Mouse (Mus musculus) left cerebral cortex, adult 2 months (tissue): ENCODE results near the gene Ptprj. TPM values are rescaled to one million over a fixed set of nuclear protein-coding genes. Genes with fewer than 3 reads are reported as not detected.

ENCODE experiments used
- DNase-seq, 2 experiments: peaks; one replicate each; pipeline ENCODE4 v3.0.0; 2021 to 2022; ENCODE audit warnings: low spot score in 2 of 2, mixed read lengths in 1 of 2; ENCODE audit errors: extremely low spot score in 1 of 2
- H3K27ac ChIP-seq: fragments of 200-600 bp; 2 replicates; pipeline ENCODE4 v1.8.1; 2022
- H3K4me3 ChIP-seq: fragments of 200-600 bp; 2 replicates; pipeline ENCODE4 v1.8.1; 2022
- CTCF ChIP-seq: fragments of 200-600 bp; IDR thresholded peaks from 2 replicates; pipeline ENCODE4 v1.8.1; 2022; ENCODE audit warnings: antibody characterized with exemption, mild to moderate bottlenecking, moderate library complexity
- intact Hi-C: fragments of 180-260 bp; cut with DNase I; formaldehyde crosslinking; loops from one replicate; pipeline ENCODE4 v1.15.1; 2025
- total RNA-seq, 2 experiments: library from RNA; stranded (reverse); gene quantifications; 2 replicates each; pipeline ENCODE4 v1.2.3; 2021

The Ptprj gene
- total RNA-seq, 2 experiments from 2014 or later: 114 to 117 TPM

DNA sequence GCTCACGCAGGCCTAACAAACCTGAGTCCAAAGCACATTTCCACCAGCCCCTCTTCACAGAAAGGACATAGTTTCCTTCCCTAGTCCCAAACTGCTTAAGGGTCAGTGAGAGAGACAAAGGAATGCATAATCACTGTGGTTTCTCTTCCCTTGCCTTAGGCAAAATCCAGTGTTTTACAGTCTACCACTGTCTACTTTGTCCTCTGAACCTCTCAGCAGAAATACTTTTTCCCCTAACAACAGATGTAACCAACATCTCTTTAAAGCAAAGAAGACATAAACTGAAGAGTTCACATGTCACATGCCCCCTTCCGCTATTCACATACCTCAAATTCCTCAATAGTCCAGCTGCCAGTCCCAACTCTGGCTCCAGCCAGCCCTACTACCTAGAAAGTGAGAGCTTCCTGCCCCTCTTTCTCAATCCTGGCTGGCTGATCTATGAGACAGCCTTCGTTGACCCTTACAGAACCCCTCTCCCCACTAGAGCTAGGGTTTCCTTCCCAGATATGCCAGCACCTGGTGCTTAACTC lies 94.2 kb downstream of the Ptprj start:
- intact Hi-C loops: no loop called here
- DNase-seq: no peak
- Histone ChIP-seq H3K4me3 (no peak overlapping the region), H3K27ac (0 out of 2 replicates have a peak overlapping the region, but pooled peaks have one; percentile 1)
- TF ChIP-seq CTCF: no peak

DNA sequence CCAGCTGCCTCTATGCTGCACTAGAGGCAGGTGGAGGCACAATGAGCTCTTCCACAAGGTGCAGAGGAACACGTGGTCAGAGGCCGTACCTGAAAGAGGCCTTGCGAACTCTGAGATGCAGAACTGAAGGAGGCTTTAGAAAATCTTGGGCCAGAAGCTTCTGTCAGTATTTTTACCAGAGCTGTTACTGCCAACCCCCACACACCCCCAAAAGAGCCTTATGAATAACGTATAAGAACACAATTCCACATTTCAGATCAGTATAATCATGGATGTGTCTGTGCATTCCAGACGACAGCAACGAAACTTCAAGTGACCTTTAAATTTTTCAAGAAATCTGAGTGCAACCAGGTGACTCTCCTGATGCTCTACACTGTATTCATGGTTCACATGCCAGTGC lies 98.9 kb downstream of the Ptprj start:
- H3K27ac ChIP-seq: peak overlapping the region; percentile 81
- no peak for TF ChIP-seq CTCF
- no peak overlapping the region for H3K4me3 ChIP-seq
- intact Hi-C loops: no loop called here
- DNase-seq: no peak

DNA sequence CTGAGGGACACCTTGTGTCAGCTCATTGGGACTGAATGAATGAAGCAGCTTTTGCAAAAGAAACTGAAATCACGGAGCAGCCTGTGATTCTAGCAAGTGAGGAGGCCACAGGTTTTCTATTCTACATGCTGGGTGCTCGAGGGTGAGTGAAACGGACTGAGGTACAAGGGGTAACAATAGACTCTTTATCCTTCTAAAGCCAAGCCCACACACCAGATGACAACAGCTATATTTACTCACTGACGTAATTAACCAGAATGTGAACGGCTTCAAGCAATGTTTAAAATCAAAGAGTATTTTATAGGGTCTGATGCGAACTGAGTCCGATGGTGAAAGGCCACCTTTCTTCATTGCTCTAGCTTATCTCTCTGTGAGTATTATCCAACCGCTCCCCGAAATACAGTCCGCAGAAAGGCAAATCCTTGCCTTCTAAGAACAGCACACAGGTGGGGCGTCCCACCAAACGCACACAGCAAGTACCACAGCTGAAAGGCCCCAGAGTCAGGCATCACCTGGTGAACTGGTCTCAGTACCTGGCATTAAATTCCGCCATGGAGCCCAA lies 99.6 kb downstream of the Ptprj start:
- TF ChIP-seq CTCF: no peak
- Histone ChIP-seq H3K27ac (peak overlapping the region; percentile 81), H3K4me3 (no peak overlapping the region)
- DNase-seq: no peak
- intact Hi-C loops: no loop called here

DNA sequence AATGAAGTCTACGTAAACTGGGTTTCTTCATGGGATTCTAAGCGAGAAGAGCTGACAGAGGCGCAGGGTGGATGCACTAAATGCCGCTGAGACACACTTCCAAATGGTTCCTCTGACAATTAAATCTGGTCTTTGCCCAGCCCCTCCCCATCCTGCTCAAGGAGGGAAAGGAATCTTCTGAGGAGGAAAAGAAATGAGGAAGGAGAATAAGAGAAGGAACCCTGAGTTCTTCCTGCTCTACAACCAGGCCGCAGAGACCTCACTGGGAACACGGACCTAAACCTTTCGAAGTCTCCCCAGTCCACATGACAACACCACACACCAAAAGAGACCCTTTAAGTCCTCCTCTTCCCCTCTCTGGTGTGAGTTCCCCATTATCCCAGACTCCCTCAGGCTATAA lies 101.9 kb downstream of the Ptprj start:
- Histone ChIP-seq H3K27ac (no peak overlapping the region), H3K4me3 (no peak overlapping the region)
- no peak for TF ChIP-seq CTCF
- intact Hi-C loops: loop anchor here (5.0 kb wide), 1 partner anchor 39 kb away; no protein-coding TSS in a partner anchor
- no peak for DNase-seq

DNA sequence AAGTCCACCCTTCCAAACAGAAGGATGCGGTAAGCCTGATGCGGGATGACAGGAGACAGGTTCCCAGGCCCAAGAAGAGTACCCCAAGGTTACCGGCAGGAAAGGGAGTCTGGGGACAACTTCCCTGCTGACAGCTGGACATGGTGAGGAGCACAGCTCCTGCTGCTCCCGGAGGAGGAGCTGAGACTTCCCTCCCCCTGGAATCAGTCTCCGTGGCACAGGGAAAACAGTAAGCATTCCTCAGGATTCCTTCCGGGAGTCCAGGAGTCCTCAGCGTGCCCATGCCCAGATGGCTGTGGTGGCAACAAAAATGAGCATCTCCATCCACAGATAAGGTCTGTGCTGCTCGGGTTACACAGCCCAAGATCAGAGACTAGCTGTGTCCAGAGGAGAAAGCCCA lies 102.8 kb downstream of the Ptprj start:
- Histone ChIP-seq H3K4me3 (no peak overlapping the region), H3K27ac (no peak overlapping the region)
- intact Hi-C loops: loop anchor here (5.0 kb wide), 1 partner anchor 40 kb away; no protein-coding TSS in a partner anchor
- no peak for TF ChIP-seq CTCF
- DNase-seq: no peak

DNA sequence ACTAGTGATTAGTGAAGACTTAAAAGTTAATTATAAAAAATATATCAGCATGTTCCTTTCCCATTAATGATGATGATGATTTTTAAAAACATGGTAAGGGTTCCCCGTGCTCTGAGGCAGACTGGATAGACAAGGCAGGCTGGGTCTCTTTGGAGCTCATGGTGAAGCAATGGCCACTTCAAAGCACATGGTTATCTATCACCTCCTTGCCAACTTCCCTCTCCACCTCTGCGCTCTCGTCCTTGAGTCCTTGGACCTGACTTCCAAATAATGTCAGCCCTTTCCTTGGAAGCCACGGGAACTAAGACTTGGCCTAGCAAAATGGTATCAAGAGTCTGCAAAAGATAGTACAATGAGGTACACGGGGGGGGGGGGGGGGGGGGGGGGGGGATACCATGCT lies 103.7 kb downstream of the Ptprj start:
- TF ChIP-seq CTCF: no peak
- Histone ChIP-seq H3K27ac (no peak overlapping the region), H3K4me3 (no peak overlapping the region)
- no peak for DNase-seq
- intact Hi-C loops: loop anchor here (5.0 kb wide), 1 partner anchor 41 kb away; no protein-coding TSS in a partner anchor

DNA sequence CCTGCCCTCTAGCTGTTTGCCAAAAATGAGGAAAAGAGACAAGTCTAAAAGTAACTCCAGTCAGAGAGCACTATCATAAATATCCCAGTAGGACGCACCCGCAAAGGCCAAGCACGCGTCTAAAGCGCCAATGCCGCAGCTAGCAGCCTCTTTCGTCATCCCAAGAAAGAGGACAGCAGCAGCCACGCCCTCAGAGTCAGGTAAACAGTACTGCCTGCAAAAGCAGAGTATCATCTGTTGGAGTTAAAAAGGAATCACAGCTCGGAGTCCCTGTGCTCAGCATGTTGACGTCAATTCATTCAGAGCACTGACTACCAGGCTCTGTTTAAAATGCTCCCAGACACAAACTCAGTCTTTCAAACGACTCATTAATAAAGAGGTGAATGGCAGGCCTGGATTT lies 104.1 kb downstream of the Ptprj start:
- TF ChIP-seq CTCF: no peak
- Histone ChIP-seq H3K4me3 (no peak overlapping the region), H3K27ac (no peak overlapping the region)
- no peak for DNase-seq
- intact Hi-C loops: loop anchor here (5.0 kb wide), 1 partner anchor 41 kb away; no protein-coding TSS in a partner anchor

DNA sequence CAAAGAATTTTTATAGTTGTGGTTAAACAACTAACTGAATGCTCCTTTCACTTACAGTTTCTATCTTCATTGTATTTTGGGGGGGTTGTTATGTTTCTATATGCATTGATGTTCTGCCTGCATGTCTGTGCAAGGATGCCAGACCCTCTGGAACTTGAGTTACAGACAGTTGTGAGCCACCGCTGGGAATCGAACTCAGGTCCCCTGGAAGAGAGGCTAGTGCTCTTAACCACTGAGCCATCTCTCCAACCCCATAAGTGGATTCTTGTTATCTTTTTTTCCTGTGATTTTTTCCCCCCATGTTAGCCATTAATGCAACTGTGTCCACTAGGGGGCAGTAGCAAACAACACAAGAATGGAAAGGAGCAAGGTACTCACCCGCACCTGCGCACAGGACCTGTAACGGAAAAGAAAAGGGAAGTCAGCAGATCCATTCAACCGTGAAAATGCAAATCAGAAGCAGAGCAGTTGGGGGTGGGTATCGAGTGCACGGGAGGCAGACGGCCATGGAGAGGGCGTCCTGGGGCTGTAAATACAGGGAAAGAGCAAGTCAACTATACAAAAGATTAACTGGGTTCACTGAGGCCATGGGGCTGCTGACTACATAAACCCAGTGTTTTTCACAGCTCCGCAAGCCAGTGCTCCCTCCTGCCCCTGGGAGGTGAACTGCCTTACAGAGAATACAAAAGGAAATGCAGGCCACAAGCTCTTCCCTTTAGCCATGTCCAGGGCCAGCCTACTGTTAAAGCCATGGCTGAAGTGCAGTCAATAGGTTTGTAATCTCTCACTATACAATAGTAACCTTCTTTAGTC lies 105.6 kb downstream of the Ptprj start:
- peak overlapping the region; percentile 24 for H3K4me3 ChIP-seq
- intact Hi-C loops: loop anchor here (1.0 to 5.0 kb wide), 5 partner anchors 43 to 273 kb away; partner anchors contain the start of genes Fnbp4 and Ptprj
- peak overlapping the region; percentile 74 for H3K27ac ChIP-seq
- peak; percentile 81 to 83 for DNase-seq
- TF ChIP-seq CTCF: peak; percentile 86

DNA sequence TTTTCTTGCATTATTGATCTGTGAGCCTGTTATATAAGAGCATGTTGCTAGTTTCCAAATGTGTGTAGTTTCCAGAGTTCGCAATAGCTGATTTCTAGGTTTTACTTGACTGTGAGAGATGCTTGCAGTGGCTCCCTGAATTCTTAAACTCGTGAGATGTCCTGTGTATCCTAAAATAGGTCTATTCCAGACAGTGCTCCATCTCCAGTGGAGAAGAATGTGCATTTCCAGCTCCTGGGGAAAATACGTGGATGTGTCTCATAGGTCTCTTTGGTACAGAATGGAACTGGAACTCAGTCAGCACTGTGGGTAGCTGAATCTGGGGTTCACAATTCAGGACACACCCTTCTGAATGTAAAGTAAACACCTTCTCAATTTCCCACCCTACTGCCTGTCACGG lies 107.7 kb downstream of the Ptprj start:
- Histone ChIP-seq H3K4me3 (no peak overlapping the region), H3K27ac (peak overlapping the region; percentile 38; the same call in 1 of the 2 replicates)
- no peak for DNase-seq
- intact Hi-C loops: loop anchor here (5.0 kb wide), 1 partner anchor 275 kb away; the partner anchor contains the start of gene Fnbp4
- no peak for TF ChIP-seq CTCF

DNA sequence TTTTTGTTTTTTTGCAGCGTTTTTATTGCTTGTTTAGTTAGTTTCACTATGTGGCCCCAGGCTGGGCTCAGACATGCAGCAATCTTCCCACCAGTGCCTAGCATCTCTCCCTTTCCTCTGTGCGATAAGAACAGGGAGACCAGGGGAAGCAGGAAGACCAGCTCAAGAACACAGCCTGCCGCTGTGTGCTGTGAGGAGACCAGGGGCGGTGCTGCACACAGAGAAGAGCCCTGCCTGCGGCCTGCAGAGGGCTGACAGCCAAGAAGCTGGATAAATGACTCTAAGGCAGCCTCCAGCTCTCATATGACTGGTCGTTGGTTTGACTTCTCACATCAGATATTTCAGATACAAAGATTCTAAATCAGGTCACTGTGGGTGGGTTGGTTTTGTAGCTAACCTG lies 110.3 kb downstream of the Ptprj start:
- Histone ChIP-seq H3K4me3 (no peak overlapping the region), H3K27ac (no peak overlapping the region; the same call in 1 of the 2 replicates)
- peak; percentile 4; the same call in 1 of the 2 replicates for TF ChIP-seq CTCF
- intact Hi-C loops: loop anchor here (5.0 kb wide), 1 partner anchor 277 kb away; the partner anchor contains the start of gene Fnbp4
- peak in 1 of 2 experiments; percentile 21 for DNase-seq

DNA sequence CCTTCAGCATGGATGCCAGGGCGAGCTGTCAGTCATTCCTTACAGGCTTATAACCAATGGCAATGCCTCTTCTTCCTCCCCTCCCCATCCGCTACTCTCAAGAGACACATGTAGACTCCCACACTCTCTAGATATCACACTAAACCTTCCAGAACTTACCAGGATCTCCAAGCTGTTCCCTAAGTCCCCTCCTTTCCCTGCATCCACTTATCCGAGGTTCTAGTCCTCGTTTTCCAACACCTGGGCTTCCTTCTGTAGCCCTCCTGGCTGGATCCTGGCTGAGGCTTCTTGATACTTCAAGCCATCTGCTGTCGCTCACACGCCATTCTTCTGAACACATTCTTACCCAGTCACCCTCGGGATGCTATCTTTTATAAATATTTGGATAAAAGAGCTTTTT lies 114.0 kb downstream of the Ptprj start:
- DNase-seq: no peak
- no peak for TF ChIP-seq CTCF
- Histone ChIP-seq H3K4me3 (no peak overlapping the region), H3K27ac (no peak overlapping the region)
- intact Hi-C loops: no loop called here

DNA sequence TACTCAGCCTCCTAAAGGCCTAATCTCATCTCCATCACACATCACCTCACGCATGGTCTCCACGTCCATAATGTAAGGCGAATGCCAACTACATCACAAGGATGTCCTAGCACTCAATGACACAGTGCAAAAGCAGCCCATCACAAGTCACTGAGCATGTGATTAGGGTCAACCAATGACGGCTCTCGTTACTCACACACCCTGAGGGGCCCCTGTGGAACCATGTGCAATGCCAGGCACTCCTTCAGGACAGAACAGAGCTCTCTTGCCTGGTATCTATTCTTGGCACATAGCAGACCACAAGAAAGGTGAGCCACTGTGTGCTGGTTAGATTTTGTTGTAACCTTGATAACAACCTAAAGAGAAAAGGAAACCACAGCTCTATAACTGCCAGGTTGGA lies 116.7 kb downstream of the Ptprj start:
- Histone ChIP-seq H3K27ac (no peak overlapping the region), H3K4me3 (no peak overlapping the region)
- intact Hi-C loops: no loop called here
- no peak for DNase-seq
- no peak for TF ChIP-seq CTCF
